Mouse (Mus musculus) ES-E14 (cell line): ENCODE results near the gene Gch1. TPM values are rescaled to one million over a fixed set of nuclear protein-coding genes. Genes with fewer than 3 reads are reported as not detected.

Source experiments
- DNase-seq: peaks from one replicate; pipeline ENCODE4 v3.0.0-alpha.2; 2013; ENCODE audit warnings: low read depth, low spot score
- H3K27ac ChIP-seq: 2 replicates; pipeline ENCODE4 v1.5.1; 2012; ENCODE audit warnings: low read depth, mild to moderate bottlenecking, low read length, moderate library complexity, mixed read lengths; ENCODE audit not compliant: poor library complexity, insufficient read depth, severe bottlenecking
- H3K36me3 ChIP-seq: 2 replicates; pipeline ENCODE4 v1.6.1; 2012; ENCODE audit warnings: mild to moderate bottlenecking, low read length, moderate library complexity, mixed read lengths; ENCODE audit not compliant: control insufficient read depth, poor library complexity, insufficient read depth, severe bottlenecking
- H3K4me1 ChIP-seq, 2 experiments: fragments of 150-350 bp in 1 of 2; sonication (generic) in 1 of 2; 2 replicates each; pipeline ENCODE4 v1.6.1; 2012; ENCODE audit warnings: low read length in 2 of 2, mild to moderate bottlenecking in 1 of 2, mixed read lengths in 1 of 2; ENCODE audit not compliant: control insufficient read depth in 2 of 2, insufficient read depth in 2 of 2, poor library complexity in 1 of 2
- H3K4me3 ChIP-seq, 2 experiments: fragments of 150-350 bp in 1 of 2; sonication (generic) in 1 of 2; 2 replicates each; pipeline ENCODE4 v1.5.1; 2012; ENCODE audit warnings: low read length in 2 of 2, low read depth in 1 of 2, mild to moderate bottlenecking in 1 of 2, mixed read lengths in 1 of 2; ENCODE audit not compliant: insufficient read depth in 1 of 2, poor library complexity in 1 of 2, severe bottlenecking in 1 of 2
- H3K9ac ChIP-seq: 2 replicates; pipeline ENCODE4 v1.6.1; 2012; ENCODE audit warnings: low read depth, mild to moderate bottlenecking, low read length, mixed read lengths; ENCODE audit not compliant: poor library complexity, insufficient read depth, severe bottlenecking
- H3K9me3 ChIP-seq: fragments of 150-350 bp; sonication (generic); 2 replicates; pipeline ENCODE4 v1.6.1; 2012; ENCODE audit warnings: low read depth, mild to moderate bottlenecking, low read length; ENCODE audit not compliant: control insufficient read depth, insufficient read depth
- CHD2 ChIP-seq: IDR thresholded peaks from 2 replicates; pipeline ENCODE4 v1.6.1; 2014; ENCODE audit warnings: mild to moderate bottlenecking, low read depth, low read length, inconsistent platforms
- HCFC1 ChIP-seq: IDR thresholded peaks from 2 replicates; pipeline ENCODE4 v1.6.1; 2012; ENCODE audit warnings: low read length, inconsistent platforms, borderline replicate concordance; ENCODE audit not compliant: insufficient read depth
- MAFK ChIP-seq: IDR thresholded peaks from 2 replicates; pipeline ENCODE4 v1.6.1; 2014; ENCODE audit warnings: mild to moderate bottlenecking, low read depth, low read length, inconsistent platforms; ENCODE audit not compliant: insufficient read depth
- ZC3H11A ChIP-seq: IDR thresholded peaks from 2 replicates; pipeline ENCODE4 v1.6.1; 2012; ENCODE audit warnings: low read depth, mild to moderate bottlenecking, inconsistent platforms, low read length, borderline replicate concordance
- ZNF384 ChIP-seq: IDR thresholded peaks from 2 replicates; pipeline ENCODE4 v1.6.1; 2012; ENCODE audit warnings: low read depth, low read length, inconsistent platforms
- in situ Hi-C, 2 experiments: fragments of 600-800 bp; cut with MboI; formaldehyde crosslinking; loops; one replicate each; pipeline ENCODE4 v1.15.1; 2025; ENCODE audit warnings: low sequenced_read_pairs in 2 of 2, inconsistent platforms in 1 of 2; ENCODE audit not compliant: unreplicated experiment in 2 of 2
- total RNA-seq: library from RNA; depleted of rRNA; stranded (reverse); fragments of 300-350 nt; gene quantifications from 2 replicates; pipeline ENCODE4 v1.2.3, GENCODE M21; 2012

Gene Gch1
- total RNA-seq, 1 experiment: 0.76 TPM

GRCm38 (mm10) chr14:47234032-47234431 is 44.8 kb upstream of the Gch1 start:
- no peak for DNase-seq
- no peak overlapping the region for H3K9ac ChIP-seq
- TF ChIP-seq MAFK: no peak
- TF ChIP-seq ZNF384: no peak
- no peak for TF ChIP-seq ZC3H11A
- TF ChIP-seq HCFC1: no peak
- no peak for TF ChIP-seq CHD2
- no peaks in the 10 kb centered on the region for H3K9me3 ChIP-seq
- no peak overlapping the region for H3K27ac ChIP-seq
- in situ Hi-C loops: no loop called here
- H3K36me3 ChIP-seq: no peaks in the 10 kb centered on the region
- 0 out of 4 replicates have a peak, but pooled peaks cover 0 to 2% of the 10 kb centered on the region in 2 experiments for H3K4me1 ChIP-seq
- no peak overlapping the region for H3K4me3 ChIP-seq

GRCm38 (mm10) chr14:47233602-47234001 is 44.4 kb upstream of the Gch1 start:
- in situ Hi-C loops: no loop called here
- Histone ChIP-seq H3K9me3 (no peaks in the 10 kb centered on the region), H3K9ac (no peak overlapping the region), H3K4me3 (no peak overlapping the region), H3K4me1 (0 out of 4 replicates have a peak, but pooled peaks cover 0 to 2% of the 10 kb centered on the region in 2 experiments), H3K27ac (no peak overlapping the region), H3K36me3 (no peaks in the 10 kb centered on the region)
- DNase-seq: no peak
- TF ChIP-seq ZNF384 (no peak), ZC3H11A (no peak)

- Histone ChIP-seq H3K9ac (no peak overlapping the region), H3K27ac (no peak overlapping the region), H3K36me3 (no peaks in the 10 kb centered on the region), H3K9me3 (no peaks in the 10 kb centered on the region), H3K4me3 (no peak overlapping the region), H3K4me1 (no peaks in the 10 kb centered on the region)
- in situ Hi-C loops: no loop called here
- TF ChIP-seq ZC3H11A: no peak
- TF ChIP-seq HCFC1: no peak
- DNase-seq: no peak
Measured at GRCm38 (mm10) chr14:47229796-47230376, 40.7 kb upstream of the Gch1 start.

GRCm38 (mm10) chr14:47225931-47226330 is 36.7 kb upstream of the Gch1 start:
- Histone ChIP-seq H3K9me3 (no peaks in the 10 kb centered on the region), H3K4me1 (peaks cover 0 to 2% of the 10 kb centered on the region in 2 experiments; a peak in 1 of 4 replicates), H3K27ac (no peak overlapping the region), H3K36me3 (no peaks in the 10 kb centered on the region), H3K4me3 (no peak overlapping the region), H3K9ac (no peak overlapping the region)
- no peak for DNase-seq
- in situ Hi-C loops: no loop called here
- no peak for TF ChIP-seq CHD2
- TF ChIP-seq HCFC1: no peak
- TF ChIP-seq ZC3H11A: no peak
- TF ChIP-seq MAFK: no peak
- no peak for TF ChIP-seq ZNF384

- DNase-seq: no peak
- in situ Hi-C loops: no loop called here
- Histone ChIP-seq H3K36me3 (no peaks in the 10 kb centered on the region), H3K4me1 (peaks cover 0 to 2% of the 10 kb centered on the region in 2 experiments; a peak in 1 of 4 replicates), H3K4me3 (no peak overlapping the region), H3K9ac (no peak overlapping the region), H3K27ac (no peak overlapping the region), H3K9me3 (no peaks in the 10 kb centered on the region)
- no peak for TF ChIP-seq CHD2
- no peak for TF ChIP-seq HCFC1
- no peak for TF ChIP-seq MAFK
- peak; percentile 70 for TF ChIP-seq ZNF384
- TF ChIP-seq ZC3H11A: no peak
Measured at GRCm38 (mm10) chr14:47224476-47225325, 35.5 kb upstream of the Gch1 start.
